Mouse (Mus musculus) embryonic facial prominence, embryonic 11.5 days (tissue): ENCODE measurements around the gene D5Ertd579e. TPM values are rescaled to one million over a fixed set of nuclear protein-coding genes. Genes with fewer than 3 reads are reported as not detected.

Experiments used
- ATAC-seq: fragments of 200-750 bp; cut with Nextera tagmentation; replicated peaks from 2 replicates; pipeline ENCODE4 v1.8.0; 2017; ENCODE audit warnings: low read depth; ENCODE audit not compliant: insufficient number of reproducible peaks, low FRiP score, low TSS enrichment
- DNase-seq: peaks from one replicate; pipeline ENCODE4 v3.0.0-alpha.2; 2015; ENCODE audit warnings: low spot score
- H3K27ac ChIP-seq: fragments of 300-500 bp; sonication (generic); replicated peaks from 2 replicates; pipeline ENCODE4 v1.5.1; 2014; ENCODE audit warnings: mild to moderate bottlenecking, low read depth, low read length, control low read depth
- H3K27me3 ChIP-seq: fragments of 300-500 bp; sonication (generic); 2 replicates; pipeline ENCODE4 v1.6.1; 2014; ENCODE audit warnings: mild to moderate bottlenecking, low read length, moderate library complexity, mixed read lengths; ENCODE audit not compliant: control insufficient read depth, insufficient read depth
- H3K36me3 ChIP-seq: fragments of 300-500 bp; sonication (generic); replicated peaks from 2 replicates; pipeline ENCODE4 v1.6.1; 2014; ENCODE audit warnings: low read depth, mild to moderate bottlenecking, low read length, moderate library complexity, mixed read lengths; ENCODE audit not compliant: control insufficient read depth, insufficient read depth
- H3K4me1 ChIP-seq: fragments of 300-500 bp; sonication (generic); 2 replicates; pipeline ENCODE4 v1.6.1; 2014; ENCODE audit warnings: low read length, mixed read lengths; ENCODE audit not compliant: control insufficient read depth, insufficient read depth
- H3K4me2 ChIP-seq: fragments of 300-500 bp; sonication (generic); 2 replicates; pipeline ENCODE4 v1.6.1; 2014; ENCODE audit warnings: low read depth, mild to moderate bottlenecking, control low read depth, low read length, moderate library complexity
- H3K4me3 ChIP-seq: fragments of 300-500 bp; sonication (generic); 2 replicates; pipeline ENCODE4 v1.5.1; 2014; ENCODE audit warnings: low read depth, low read length, control low read depth
- H3K9ac ChIP-seq: fragments of 300-500 bp; sonication (generic); replicated peaks from 2 replicates; pipeline ENCODE4 v1.6.1; 2014; ENCODE audit warnings: mild to moderate bottlenecking, control low read depth, low read length
- H3K9me3 ChIP-seq: fragments of 300-500 bp; sonication (generic); replicated peaks from 2 replicates; pipeline ENCODE4 v1.6.1; 2016; ENCODE audit warnings: mild to moderate bottlenecking, low read length, inconsistent platforms, mixed read lengths; ENCODE audit not compliant: control insufficient read depth
- WGBS: fragments of 180-500 bp; shearing (Covaris S2); extraction: QIAGEN DNeasy Blood & Tissue Kit; methylation state at CpG from one replicate; pipeline ENCODE4 v1.1.7; 2014; 5-methylcytosine and 5-hydroxymethylcytosine counted together
- polyA plus RNA-seq: library from polyadenylated mRNA; unstranded; fragments of >200 nt; fragmentation: Nextera tagmentation; extraction: Ambion mirVana; gene quantifications from 2 replicates; pipeline ENCODE4 v1.2.1, GENCODE M21; 2014

The D5Ertd579e gene
- polyA plus RNA-seq, 1 experiment from 2014 or later: 28.6 TPM

DNA sequence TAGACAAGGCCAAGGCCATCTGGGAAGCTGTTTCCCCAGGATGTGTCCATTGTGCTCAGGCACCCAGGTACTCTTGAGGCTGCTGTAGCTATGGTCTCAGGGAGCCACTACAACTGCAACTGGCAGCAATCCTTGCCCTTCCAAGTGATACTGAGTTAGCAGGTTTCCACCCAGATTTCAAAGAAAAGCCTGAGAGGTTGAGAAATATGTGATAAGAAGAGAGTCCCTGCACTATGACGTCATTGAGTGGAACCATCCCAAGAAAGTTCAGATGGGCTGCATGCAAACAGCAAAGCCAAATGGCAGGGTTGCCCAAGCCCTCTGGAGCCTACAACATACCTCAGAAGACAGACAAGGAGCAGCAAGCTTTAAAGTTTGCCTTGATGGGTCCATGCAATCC is 4.4 kb downstream of the D5Ertd579e start:
- 79% methylated on average over 1 of the region's 1 CpGs for WGBS
- H3K9me3 ChIP-seq: no peaks in the 10 kb centered on the region; the same call in 1 of the 2 replicates

GRCm38 (mm10) chr5:36685170-36685569 is 10.7 kb downstream of the D5Ertd579e start:
- ATAC-seq: no peak
- no peak for DNase-seq

More for the DNA sequence above, 4.4 kb downstream of the D5Ertd579e start:
- H3K27me3 ChIP-seq: no peaks in the 10 kb centered on the region
- no peak for DNase-seq
- H3K9ac ChIP-seq: no peak overlapping the region
- no peaks in the 10 kb centered on the region; the same call in 1 of the 2 replicates for H3K36me3 ChIP-seq
- 0 out of 2 replicates have a peak, but pooled peaks cover 3% of the 10 kb centered on the region for H3K4me1 ChIP-seq
- H3K4me3 ChIP-seq: no peak overlapping the region
- ATAC-seq: no peak
- H3K27ac ChIP-seq: no peak overlapping the region
- no peak overlapping the region for H3K4me2 ChIP-seq

GRCm38 (mm10) chr5:36683586-36683985 is 12.2 kb downstream of the D5Ertd579e start:
- no peaks in the 10 kb centered on the region; the same call in 1 of the 2 replicates for H3K9me3 ChIP-seq
- no peak overlapping the region for H3K4me3 ChIP-seq
- ATAC-seq (no peak), DNase-seq (no peak)
- H3K4me2 ChIP-seq: no peak overlapping the region
- no peak overlapping the region for H3K27ac ChIP-seq
- no peaks in the 10 kb centered on the region for H3K27me3 ChIP-seq
- WGBS: 96% methylated on average over 1 of the region's 1 CpGs
- no peak overlapping the region for H3K9ac ChIP-seq
- no peaks in the 10 kb centered on the region for H3K4me1 ChIP-seq
- no peaks in the 10 kb centered on the region; the same call in 1 of the 2 replicates for H3K36me3 ChIP-seq

More at GRCm38 (mm10) chr5:36685170-36685569, 10.7 kb downstream of the D5Ertd579e start:
- Histone ChIP-seq H3K4me3 (no peak overlapping the region), H3K9ac (no peak overlapping the region), H3K4me2 (no peak overlapping the region), H3K4me1 (no peaks in the 10 kb centered on the region), H3K27me3 (no peaks in the 10 kb centered on the region), H3K9me3 (no peaks in the 10 kb centered on the region; the same call in 1 of the 2 replicates), H3K27ac (no peak overlapping the region), H3K36me3 (no peaks in the 10 kb centered on the region; the same call in 1 of the 2 replicates)
- WGBS: 92% methylated on average over 4 of the region's 4 CpGs

DNA sequence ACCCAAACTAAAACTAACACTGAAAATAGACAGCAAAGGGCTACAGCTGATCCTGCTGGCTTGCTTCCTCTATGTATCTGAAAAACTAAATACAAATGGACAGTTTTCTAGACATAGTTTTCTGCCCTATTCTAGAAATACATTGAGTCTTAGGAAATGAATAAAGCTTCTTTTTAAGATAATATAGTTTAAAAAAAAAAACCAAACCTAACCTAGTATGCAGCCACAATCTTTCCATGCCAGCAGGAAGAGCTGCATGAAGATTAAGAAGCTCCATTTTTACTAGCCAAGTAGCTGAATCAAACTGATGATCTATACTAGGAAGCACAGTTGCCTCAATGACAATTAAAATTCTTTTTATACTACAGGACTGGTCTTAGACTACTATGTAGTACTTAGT is 14.6 kb downstream of the D5Ertd579e start:
- H3K9ac ChIP-seq: no peak overlapping the region
- H3K4me2 ChIP-seq: no peak overlapping the region
- no peaks in the 10 kb centered on the region for H3K9me3 ChIP-seq
- no peaks in the 10 kb centered on the region for H3K4me1 ChIP-seq
- ATAC-seq (no peak), DNase-seq (no peak)
- H3K27ac ChIP-seq: no peak overlapping the region
- no peak overlapping the region for H3K4me3 ChIP-seq
- no peaks in the 10 kb centered on the region for H3K36me3 ChIP-seq
- no peaks in the 10 kb centered on the region for H3K27me3 ChIP-seq

- Histone ChIP-seq H3K9ac (no peak overlapping the region), H3K9me3 (no peaks in the 10 kb centered on the region), H3K36me3 (no peaks in the 10 kb centered on the region), H3K27me3 (no peaks in the 10 kb centered on the region), H3K4me2 (no peak overlapping the region), H3K4me1 (no peaks in the 10 kb centered on the region), H3K4me3 (no peak overlapping the region), H3K27ac (no peak overlapping the region)
- 71% methylated on average over 4 of the region's 4 CpGs for whole genome bisulfite sequencing
- DNase-seq (no peak), ATAC-seq (no peak)
These were observed 15.8 kb downstream of the D5Ertd579e start for GRCm38 (mm10) chr5:36679918-36680598.

GRCm38 (mm10) chr5:36678799-36679198 is 17.0 kb downstream of the D5Ertd579e start:
- Histone ChIP-seq H3K9me3 (no peaks in the 10 kb centered on the region), H3K27ac (no peak overlapping the region), H3K4me1 (no peaks in the 10 kb centered on the region), H3K36me3 (no peaks in the 10 kb centered on the region), H3K4me3 (no peak overlapping the region), H3K9ac (no peak overlapping the region), H3K27me3 (no peaks in the 10 kb centered on the region), H3K4me2 (no peak overlapping the region)
- ATAC-seq (no peak), DNase-seq (peak; percentile 9)
- WGBS: 49% methylated on average over 1 of the region's 1 CpGs

DNA sequence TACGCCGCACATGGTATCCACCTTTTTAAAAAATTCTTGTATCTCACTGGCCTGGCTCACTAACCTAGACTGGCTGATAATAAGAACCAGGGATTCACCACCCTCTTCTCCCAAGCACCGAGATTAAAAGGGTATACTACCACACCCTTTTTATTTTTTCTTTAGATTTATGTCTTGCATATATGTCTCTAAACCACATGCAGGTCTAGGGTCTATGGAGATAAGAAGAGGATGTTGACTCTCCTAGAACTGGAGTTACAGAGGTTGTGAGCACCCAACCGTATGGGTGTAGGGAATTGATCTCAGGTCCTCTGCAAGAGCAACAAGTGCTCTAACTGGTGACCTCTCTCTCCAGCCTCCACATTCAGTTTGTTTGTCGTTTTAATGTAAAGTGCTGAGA is 17.9 kb downstream of the D5Ertd579e start:
- Histone ChIP-seq H3K9ac (no peak overlapping the region), H3K4me3 (no peak overlapping the region), H3K27me3 (no peaks in the 10 kb centered on the region), H3K4me1 (no peaks in the 10 kb centered on the region), H3K9me3 (no peaks in the 10 kb centered on the region), H3K36me3 (no peaks in the 10 kb centered on the region), H3K27ac (no peak overlapping the region), H3K4me2 (no peak overlapping the region)
- 94% methylated on average over 5 of the region's 5 CpGs for WGBS
- DNase-seq (no peak), ATAC-seq (no peak)

- no peak overlapping the region for H3K27ac ChIP-seq
- H3K36me3 ChIP-seq: no peaks in the 10 kb centered on the region
- H3K4me1 ChIP-seq: no peaks in the 10 kb centered on the region
- no peak overlapping the region for H3K4me3 ChIP-seq
- DNase-seq (no peak), ATAC-seq (no peak)
- H3K9me3 ChIP-seq: no peaks in the 10 kb centered on the region
- 67% methylated on average over 1 of the region's 1 CpGs for WGBS
- no peak overlapping the region for H3K4me2 ChIP-seq
- no peaks in the 10 kb centered on the region for H3K27me3 ChIP-seq
- no peak overlapping the region for H3K9ac ChIP-seq
These were observed 20.4 kb downstream of the D5Ertd579e start for GRCm38 (mm10) chr5:36675466-36675865.
